Mouse (Mus musculus): ENCODE results near the gene Hlcs.

- TF ChIP-seq POLR2A (IDR thresholded peaks at IDR 0.05; ENCODE audit: low read depth, low read length) (no peak), CTCF (conservative IDR thresholded peaks at IDR 0.05; ENCODE audit: insufficient read depth, insufficient read length, low read depth, low read length) (no peak)
Observed at GRCm38 (mm10) chr16:94268205-94268604, 45.2 kb downstream of the Hlcs start.

Data from kidney, adult 2 months (tissue).